Mouse (Mus musculus): ENCODE data around the gene Dhrs3. TPM values are rescaled to one million over a fixed set of nuclear protein-coding genes. Genes with fewer than 3 reads are reported as not detected.

The Dhrs3 gene
- total and polyA plus RNA-seq, 2 experiments from 2014 or later, result 29.8 to 31.0 TPM

GRCm38 (mm10) chr4:144956293-144956692 is 63.7 kb downstream of the Dhrs3 start:
- no peak overlapping the region for H3K4me3 ChIP-seq (ENCODE audit: low read depth, low read length)
- H3K36me3 ChIP-seq (ENCODE audit: insufficient read depth, low read length), result no peaks in the 10 kb centered on the region
- no peak overlapping the region for H3K4me2 ChIP-seq (ENCODE audit: low read depth, low read length, poor library complexity, severe bottlenecking)
- WGBS, result 85% methylated on average over 1 of the region's 1 CpGs
- no peak for TF ChIP-seq CTCF (IDR thresholded peaks at IDR 0.05)
- ATAC-seq (ENCODE audit: low FRiP score), result no peak
- no peak overlapping the region for H3K9ac ChIP-seq (replicated peaks; ENCODE audit: low read length, poor library complexity, severe bottlenecking)
- H3K27ac ChIP-seq (ENCODE audit: low read depth, low read length), result no peak overlapping the region
- no peak for DNase-seq (ENCODE audit: low spot score)
- no peaks in the 10 kb centered on the region for H3K27me3 ChIP-seq (ENCODE audit: insufficient read depth, low read length)
- no peaks in the 10 kb centered on the region for H3K9me3 ChIP-seq (ENCODE audit: low read length)
- no peaks in the 10 kb centered on the region for H3K4me1 ChIP-seq (ENCODE audit: insufficient read depth, low read length)

GRCm38 (mm10) chr4:144957186-144957585 is 64.6 kb downstream of the Dhrs3 start:
- Histone ChIP-seq H3K4me2 (ENCODE audit: low read depth, low read length, poor library complexity, severe bottlenecking) (no peak overlapping the region), H3K9me3 (ENCODE audit: low read length) (no peaks in the 10 kb centered on the region), H3K4me3 (ENCODE audit: low read depth, low read length) (no peak overlapping the region), H3K27me3 (ENCODE audit: insufficient read depth, low read length) (no peaks in the 10 kb centered on the region), H3K27ac (ENCODE audit: low read depth, low read length) (no peak overlapping the region), H3K4me1 (ENCODE audit: insufficient read depth, low read length) (no peaks in the 10 kb centered on the region), H3K36me3 (ENCODE audit: insufficient read depth, low read length) (no peaks in the 10 kb centered on the region), H3K9ac (replicated peaks; ENCODE audit: low read length, poor library complexity, severe bottlenecking) (no peak overlapping the region)
- TF ChIP-seq CTCF (IDR thresholded peaks at IDR 0.05), result no peak
- no peak for ATAC-seq (ENCODE audit: low FRiP score)
- 72% methylated on average over 4 of the region's 4 CpGs for WGBS
- DNase-seq (ENCODE audit: low spot score), result no peak

- Histone ChIP-seq H3K36me3 (ENCODE audit: insufficient read depth, low read length) (no peaks in the 10 kb centered on the region), H3K27me3 (ENCODE audit: insufficient read depth, low read length) (no peaks in the 10 kb centered on the region), H3K4me2 (ENCODE audit: low read depth, low read length, poor library complexity, severe bottlenecking) (no peak overlapping the region), H3K4me1 (ENCODE audit: insufficient read depth, low read length) (no peaks in the 10 kb centered on the region), H3K27ac (ENCODE audit: low read depth, low read length) (no peak overlapping the region), H3K9ac (replicated peaks; ENCODE audit: low read length, poor library complexity, severe bottlenecking) (no peak overlapping the region), H3K4me3 (ENCODE audit: low read depth, low read length) (no peak overlapping the region), H3K9me3 (ENCODE audit: low read length) (no peaks in the 10 kb centered on the region)
- ATAC-seq (ENCODE audit: low FRiP score) (no peak), DNase-seq (ENCODE audit: low spot score) (no peak)
- WGBS, result 75% methylated on average over 2 of the region's 2 CpGs
- TF ChIP-seq CTCF (IDR thresholded peaks at IDR 0.05), result no peak
These were observed 65.1 kb downstream of the Dhrs3 start for GRCm38 (mm10) chr4:144957721-144958120.

GRCm38 (mm10) chr4:144960188-144960904 is 67.7 kb downstream of the Dhrs3 start:
- Histone ChIP-seq H3K36me3 (ENCODE audit: insufficient read depth, low read length) (no peaks in the 10 kb centered on the region), H3K4me1 (ENCODE audit: insufficient read depth, low read length) (no peaks in the 10 kb centered on the region), H3K9me3 (ENCODE audit: low read length) (no peaks in the 10 kb centered on the region), H3K27ac (ENCODE audit: low read depth, low read length) (no peak overlapping the region), H3K4me3 (ENCODE audit: low read depth, low read length) (no peak overlapping the region), H3K9ac (replicated peaks; ENCODE audit: low read length, poor library complexity, severe bottlenecking) (no peak overlapping the region), H3K4me2 (ENCODE audit: low read depth, low read length, poor library complexity, severe bottlenecking) (no peak overlapping the region), H3K27me3 (ENCODE audit: insufficient read depth, low read length) (no peaks in the 10 kb centered on the region)
- no peak for DNase-seq (ENCODE audit: low spot score)
- TF ChIP-seq CTCF (IDR thresholded peaks at IDR 0.05), result no peak
- no peak for ATAC-seq (ENCODE audit: low FRiP score)
- 70% methylated on average over 8 of the region's 8 CpGs for WGBS

- WGBS, result 84% methylated on average over 4 of the region's 4 CpGs
- no peaks in the 10 kb centered on the region for H3K36me3 ChIP-seq (ENCODE audit: insufficient read depth, low read length)
- no peak overlapping the region for H3K4me3 ChIP-seq (ENCODE audit: low read depth, low read length)
- no peaks in the 10 kb centered on the region for H3K27me3 ChIP-seq (ENCODE audit: insufficient read depth, low read length)
- no peak overlapping the region for H3K27ac ChIP-seq (ENCODE audit: low read depth, low read length)
- no peak for TF ChIP-seq CTCF (IDR thresholded peaks at IDR 0.05)
- ATAC-seq (ENCODE audit: low FRiP score), result no peak
- no peak for DNase-seq (ENCODE audit: low spot score)
- H3K9ac ChIP-seq (replicated peaks; ENCODE audit: low read length, poor library complexity, severe bottlenecking), result no peak overlapping the region
- H3K9me3 ChIP-seq (ENCODE audit: low read length), result no peaks in the 10 kb centered on the region
- H3K4me2 ChIP-seq (ENCODE audit: low read depth, low read length, poor library complexity, severe bottlenecking), result no peak overlapping the region
- no peaks in the 10 kb centered on the region for H3K4me1 ChIP-seq (ENCODE audit: insufficient read depth, low read length)
These were observed 68.6 kb downstream of the Dhrs3 start for GRCm38 (mm10) chr4:144961232-144961631.

- H3K9ac ChIP-seq (replicated peaks; ENCODE audit: low read length, poor library complexity, severe bottlenecking), result no peak overlapping the region
- no peaks in the 10 kb centered on the region for H3K4me1 ChIP-seq (ENCODE audit: insufficient read depth, low read length)
- H3K4me2 ChIP-seq (ENCODE audit: low read depth, low read length, poor library complexity, severe bottlenecking), result no peak overlapping the region
- ATAC-seq (ENCODE audit: low FRiP score) (no peak), DNase-seq (ENCODE audit: low spot score) (no peak)
- no peak for TF ChIP-seq CTCF (IDR thresholded peaks at IDR 0.05)
- no peaks in the 10 kb centered on the region for H3K36me3 ChIP-seq (ENCODE audit: insufficient read depth, low read length)
- H3K27ac ChIP-seq (ENCODE audit: low read depth, low read length), result no peak overlapping the region
- no peaks in the 10 kb centered on the region for H3K9me3 ChIP-seq (ENCODE audit: low read length)
- H3K27me3 ChIP-seq (ENCODE audit: insufficient read depth, low read length), result no peaks in the 10 kb centered on the region
- H3K4me3 ChIP-seq (ENCODE audit: low read depth, low read length), result no peak overlapping the region
- WGBS, result 58% methylated on average over 3 of the region's 3 CpGs
These were observed 69.1 kb downstream of the Dhrs3 start for GRCm38 (mm10) chr4:144961696-144962095.
